Mouse (Mus musculus) neural tube, embryonic 12.5 days (tissue): ENCODE measurements at regions not wholly inside any gene's neighbourhood (a gene's known extent, or its start where the extent isn't known, plus 50 kb on each side); places are given as distances from the start of the nearest gene placed in this dataset.

Experiments used
- ATAC-seq: fragments of 200-750 bp; cut with Nextera tagmentation; 2 replicates; pipeline ENCODE4 v1.8.0; 2017; ENCODE audit warnings: low read depth, mild to moderate bottlenecking, moderate TSS enrichment, moderate library complexity; ENCODE audit not compliant: low FRiP score
- H3K27ac ChIP-seq: fragments of 300-500 bp; sonication (generic); 2 replicates; pipeline ENCODE4 v1.5.1; 2016
- H3K27me3 ChIP-seq: fragments of 300-500 bp; sonication (generic); replicated peaks from 2 replicates; pipeline ENCODE4 v1.6.1; 2016; ENCODE audit warnings: mild to moderate bottlenecking
- H3K36me3 ChIP-seq: fragments of 300-500 bp; sonication (generic); 2 replicates; pipeline ENCODE4 v1.6.1; 2016; ENCODE audit warnings: mild to moderate bottlenecking
- H3K4me1 ChIP-seq: fragments of 300-500 bp; sonication (generic); 2 replicates; pipeline ENCODE4 v1.6.1; 2016
- H3K4me2 ChIP-seq: fragments of 300-500 bp; sonication (generic); replicated peaks from 2 replicates; pipeline ENCODE4 v1.6.1; 2016; ENCODE audit warnings: mild to moderate bottlenecking
- H3K4me3 ChIP-seq: fragments of 300-500 bp; sonication (generic); 2 replicates; pipeline ENCODE4 v1.5.1; 2016
- H3K9ac ChIP-seq: fragments of 300-500 bp; sonication (generic); 2 replicates; pipeline ENCODE4 v1.6.1; 2016; ENCODE audit warnings: mild to moderate bottlenecking
- H3K9me3 ChIP-seq: fragments of 300-500 bp; sonication (generic); 2 replicates; pipeline ENCODE4 v1.6.1; 2016; ENCODE audit warnings: mild to moderate bottlenecking
- WGBS: fragments of 180-500 bp; shearing (Covaris S2); methylation state at CpG from one replicate; pipeline ENCODE4 v1.1.7; 2016; 5-methylcytosine and 5-hydroxymethylcytosine counted together

- WGBS: 91% methylated on average over 3 of the region's 3 CpGs
- ATAC-seq: no peak
- no peaks in the 10 kb centered on the region for H3K9me3 ChIP-seq
- H3K9ac ChIP-seq: no peak overlapping the region
- H3K27me3 ChIP-seq: no peaks in the 10 kb centered on the region
- H3K4me2 ChIP-seq: no peak overlapping the region
- H3K27ac ChIP-seq: no peak overlapping the region
- no peaks in the 10 kb centered on the region for H3K36me3 ChIP-seq
- H3K4me3 ChIP-seq: no peak overlapping the region
- H3K4me1 ChIP-seq: no peaks in the 10 kb centered on the region
These were observed 336.2 kb downstream of the Mycn start for GRCm38 (mm10) chr12:12605495-12605894.

- no peak overlapping the region for H3K4me2 ChIP-seq
- H3K9ac ChIP-seq: no peak overlapping the region
- no peak for ATAC-seq
- no peaks in the 10 kb centered on the region for H3K36me3 ChIP-seq
- no peak overlapping the region for H3K4me3 ChIP-seq
- H3K27ac ChIP-seq: no peak overlapping the region
- H3K4me1 ChIP-seq: no peaks in the 10 kb centered on the region
- H3K9me3 ChIP-seq: no peaks in the 10 kb centered on the region
- 50% methylated on average over 2 of the region's 2 CpGs for WGBS
- no peaks in the 10 kb centered on the region for H3K27me3 ChIP-seq
These were observed 339.4 kb downstream of the Fam49a start for GRCm38 (mm10) chr12:12601362-12601761.

GRCm38 (mm10) chr12:12595399-12595798 lies 333.5 kb downstream of the Fam49a start:
- ATAC-seq: no peak
- Histone ChIP-seq H3K9me3 (no peaks in the 10 kb centered on the region), H3K27me3 (no peaks in the 10 kb centered on the region), H3K4me1 (peaks cover 11% of the 10 kb centered on the region; the same call in 1 of the 2 replicates), H3K4me3 (no peak overlapping the region), H3K27ac (no peak overlapping the region), H3K4me2 (no peak overlapping the region), H3K36me3 (no peaks in the 10 kb centered on the region), H3K9ac (no peak overlapping the region)
- 91% methylated on average over 3 of the region's 3 CpGs for WGBS

DNA sequence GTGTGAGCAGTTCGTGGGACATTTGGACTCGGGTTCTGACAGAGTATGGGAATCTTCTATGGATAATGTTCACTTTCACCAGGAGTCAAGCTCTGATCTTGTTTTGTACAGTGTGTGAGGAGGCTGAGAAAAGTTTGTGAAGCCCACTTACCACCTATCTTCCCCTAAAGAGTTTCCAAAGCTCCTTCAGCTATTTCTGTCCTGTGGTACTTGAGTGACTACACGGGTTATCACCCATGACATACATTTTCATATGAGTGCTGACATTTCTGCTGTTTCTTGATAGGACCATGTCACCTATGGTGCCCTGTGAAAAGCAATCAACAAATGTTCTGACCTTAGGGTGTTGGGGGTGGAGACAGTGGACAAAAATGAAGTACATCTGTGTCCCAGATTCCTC lies 332.6 kb downstream of the Fam49a start:
- H3K9ac ChIP-seq: no peak overlapping the region
- peaks cover 11% of the 10 kb centered on the region; the same call in 1 of the 2 replicates for H3K4me1 ChIP-seq
- WGBS: 92% methylated on average over 3 of the region's 3 CpGs
- H3K27ac ChIP-seq: no peak overlapping the region
- H3K4me3 ChIP-seq: no peak overlapping the region
- ATAC-seq: no peak
- H3K27me3 ChIP-seq: no peaks in the 10 kb centered on the region
- H3K9me3 ChIP-seq: no peaks in the 10 kb centered on the region
- no peaks in the 10 kb centered on the region for H3K36me3 ChIP-seq
- no peak overlapping the region for H3K4me2 ChIP-seq

GRCm38 (mm10) chr12:12593343-12593742 lies 331.4 kb downstream of the Fam49a start:
- no peak overlapping the region for H3K27ac ChIP-seq
- no peak overlapping the region for H3K4me2 ChIP-seq
- no peak overlapping the region for H3K9ac ChIP-seq
- 88% methylated on average over 2 of the region's 2 CpGs for WGBS
- no peaks in the 10 kb centered on the region for H3K27me3 ChIP-seq
- no peaks in the 10 kb centered on the region for H3K9me3 ChIP-seq
- no peak for ATAC-seq
- no peak overlapping the region for H3K4me3 ChIP-seq
- peaks cover 11% of the 10 kb centered on the region; the same call in 1 of the 2 replicates for H3K4me1 ChIP-seq
- no peaks in the 10 kb centered on the region for H3K36me3 ChIP-seq

GRCm38 (mm10) chr12:12590753-12591291 lies 328.9 kb downstream of the Fam49a start:
- ATAC-seq: peak; percentile 89
- H3K27me3 ChIP-seq: no peaks in the 10 kb centered on the region
- no peak overlapping the region for H3K9ac ChIP-seq
- H3K4me2 ChIP-seq: 0 out of 2 replicates have a peak overlapping the region, but pooled peaks have one; percentile 7
- no peaks in the 10 kb centered on the region for H3K36me3 ChIP-seq
- H3K27ac ChIP-seq: no peak overlapping the region
- H3K9me3 ChIP-seq: no peaks in the 10 kb centered on the region
- H3K4me3 ChIP-seq: no peak overlapping the region
- peaks cover 11% of the 10 kb centered on the region; the same call in 1 of the 2 replicates for H3K4me1 ChIP-seq
- WGBS: 50% methylated on average over 8 of the region's 8 CpGs

DNA sequence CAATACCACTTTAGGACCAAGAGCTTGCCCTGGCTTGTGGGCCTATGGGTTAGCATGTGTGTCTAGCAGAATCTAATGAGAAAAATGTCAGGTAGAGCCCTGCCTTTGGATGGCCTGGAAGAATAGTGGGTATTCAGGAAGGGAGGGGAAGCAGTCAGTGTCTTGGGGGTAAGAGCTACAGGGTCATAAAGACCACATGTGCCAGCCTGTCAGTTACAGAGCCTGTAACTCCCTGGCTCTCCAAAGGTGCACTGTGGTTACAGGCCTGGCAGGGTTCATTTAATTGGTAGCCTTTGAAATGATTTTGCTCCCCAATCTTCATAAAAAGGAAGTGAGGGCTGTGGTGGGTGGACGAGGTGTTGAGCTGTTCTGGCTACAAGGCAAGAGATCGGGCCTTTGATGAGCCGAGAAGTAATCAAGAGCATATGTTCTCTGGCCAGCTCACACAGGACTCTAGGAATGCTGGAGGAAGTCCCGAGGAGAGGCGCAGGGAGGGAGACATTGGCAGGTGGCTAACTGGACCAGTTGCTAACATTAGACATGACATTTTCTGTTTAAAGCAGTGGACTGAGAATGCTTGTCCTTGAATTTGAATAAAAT lies 326.9 kb downstream of the Fam49a start:
- Histone ChIP-seq H3K27ac (no peak overlapping the region), H3K4me1 (peaks cover 11% of the 10 kb centered on the region; the same call in 1 of the 2 replicates), H3K9ac (no peak overlapping the region), H3K27me3 (no peaks in the 10 kb centered on the region), H3K4me2 (no peak overlapping the region), H3K36me3 (no peaks in the 10 kb centered on the region), H3K4me3 (no peak overlapping the region), H3K9me3 (no peaks in the 10 kb centered on the region)
- WGBS: 78% methylated on average over 5 of the region's 5 CpGs
- ATAC-seq: no peak

GRCm38 (mm10) chr12:12586436-12586835 lies 324.5 kb downstream of the Fam49a start:
- Histone ChIP-seq H3K9me3 (no peaks in the 10 kb centered on the region), H3K27me3 (no peaks in the 10 kb centered on the region), H3K36me3 (no peaks in the 10 kb centered on the region), H3K4me1 (peaks cover 13% of the 10 kb centered on the region), H3K4me2 (no peak overlapping the region), H3K27ac (no peak overlapping the region), H3K9ac (no peak overlapping the region), H3K4me3 (no peak overlapping the region)
- 26% methylated on average over 6 of the region's 6 CpGs for whole genome bisulfite sequencing
- ATAC-seq: no peak

GRCm38 (mm10) chr12:12581271-12582186 lies 319.6 kb downstream of the Fam49a start:
- no peaks in the 10 kb centered on the region for H3K27me3 ChIP-seq
- WGBS: 4% methylated on average over 19 of the region's 19 CpGs
- H3K4me2 ChIP-seq: 0 out of 2 replicates have a peak overlapping the region, but pooled peaks have one; percentile 18
- peak; percentile 72 for ATAC-seq
- H3K4me1 ChIP-seq: peaks cover 16% of the 10 kb centered on the region
- no peaks in the 10 kb centered on the region for H3K9me3 ChIP-seq
- no peak overlapping the region for H3K27ac ChIP-seq
- no peak overlapping the region for H3K9ac ChIP-seq
- no peaks in the 10 kb centered on the region for H3K36me3 ChIP-seq
- H3K4me3 ChIP-seq: no peak overlapping the region

DNA sequence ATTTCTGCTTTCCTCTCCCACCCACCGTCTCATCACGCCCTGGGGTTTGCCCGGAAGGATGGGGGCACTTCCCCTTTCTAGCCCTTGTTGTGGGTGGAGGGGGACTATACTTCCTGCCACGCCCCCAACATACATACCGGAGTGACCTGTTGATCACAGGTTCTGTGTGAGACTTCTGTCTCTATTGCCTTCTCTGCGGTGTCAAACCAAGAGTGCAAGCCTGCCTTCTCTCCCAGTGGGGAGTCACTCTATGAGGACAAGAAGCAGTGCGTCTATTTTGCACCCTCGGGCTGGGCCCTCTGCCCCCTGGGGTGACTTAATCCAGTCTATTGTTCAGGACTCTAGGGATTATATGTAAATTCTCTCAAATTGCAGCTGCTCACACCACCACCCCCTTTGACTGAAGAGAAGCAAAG lies 318.8 kb downstream of the Fam49a start:
- ATAC-seq: 0 out of 2 replicates have a peak, but pooled peaks have one; percentile 35
- WGBS: 8% methylated on average over 8 of the region's 8 CpGs
- H3K27ac ChIP-seq: no peak overlapping the region
- no peak overlapping the region for H3K9ac ChIP-seq
- H3K9me3 ChIP-seq: no peaks in the 10 kb centered on the region
- 0 out of 2 replicates have a peak overlapping the region, but pooled peaks have one; percentile 1 for H3K4me2 ChIP-seq
- peaks cover 16% of the 10 kb centered on the region for H3K4me1 ChIP-seq
- no peaks in the 10 kb centered on the region for H3K36me3 ChIP-seq
- H3K4me3 ChIP-seq: no peak overlapping the region
- H3K27me3 ChIP-seq: no peaks in the 10 kb centered on the region

DNA sequence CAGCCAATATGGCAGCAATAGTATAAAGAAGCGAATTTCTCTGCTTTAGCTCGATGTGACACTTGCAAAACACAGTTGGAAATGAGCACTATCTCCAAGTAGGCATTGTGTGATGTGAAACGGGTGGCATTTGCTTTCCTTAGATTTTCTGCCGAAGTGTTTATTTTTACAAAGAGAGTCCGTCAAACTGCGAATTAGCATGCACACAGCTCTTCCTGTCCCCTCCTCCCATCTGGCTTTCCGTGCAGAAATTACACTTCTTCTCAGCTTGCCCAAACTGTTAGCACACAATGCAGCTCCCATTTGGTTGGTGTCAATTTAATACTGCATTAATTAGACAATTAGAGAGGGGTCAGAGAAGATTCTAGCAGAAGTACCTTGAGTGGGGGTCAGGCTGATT lies 316.3 kb downstream of the Fam49a start:
- no peaks in the 10 kb centered on the region for H3K9me3 ChIP-seq
- WGBS: 75% methylated on average over 7 of the region's 7 CpGs
- ATAC-seq: no peak
- H3K27ac ChIP-seq: no peak overlapping the region
- no peaks in the 10 kb centered on the region for H3K27me3 ChIP-seq
- no peak overlapping the region for H3K4me2 ChIP-seq
- H3K9ac ChIP-seq: no peak overlapping the region
- H3K4me3 ChIP-seq: no peak overlapping the region
- no peaks in the 10 kb centered on the region for H3K36me3 ChIP-seq
- H3K4me1 ChIP-seq: peaks cover 16% of the 10 kb centered on the region

GRCm38 (mm10) chr12:12570563-12571251 lies 308.8 kb downstream of the Fam49a start:
- Histone ChIP-seq H3K4me1 (no peaks in the 10 kb centered on the region), H3K36me3 (no peaks in the 10 kb centered on the region), H3K9me3 (no peaks in the 10 kb centered on the region), H3K4me3 (no peak overlapping the region), H3K27me3 (no peaks in the 10 kb centered on the region), H3K4me2 (no peak overlapping the region), H3K27ac (no peak overlapping the region), H3K9ac (no peak overlapping the region)
- no peak for ATAC-seq
- 93% methylated on average over 7 of the region's 7 CpGs for WGBS
